Mouse (Mus musculus) erythroblast, embryonic 14.5 days (primary cell): ENCODE results near the gene Dnajc1. TPM values are rescaled to one million over a fixed set of nuclear protein-coding genes. Genes with fewer than 3 reads are reported as not detected.

Experiments used
- H3K27me3 ChIP-seq: 2 replicates; pipeline ENCODE4 v1.6.1; 2012; ENCODE audit warnings: inconsistent platforms; ENCODE audit not compliant: control insufficient read depth
- H3K36me3 ChIP-seq: 2 replicates; pipeline ENCODE4 v1.6.1; 2012; ENCODE audit warnings: mild to moderate bottlenecking, inconsistent platforms; ENCODE audit not compliant: control insufficient read depth
- H3K4me1 ChIP-seq: 2 replicates; pipeline ENCODE4 v1.6.1; 2012; ENCODE audit warnings: inconsistent platforms; ENCODE audit not compliant: control insufficient read depth
- H3K4me3 ChIP-seq: replicated peaks from 2 replicates; pipeline ENCODE3; 2012; ENCODE audit warnings: moderate library complexity, mild to moderate bottlenecking, inconsistent platforms
- H3K9me3 ChIP-seq: 2 replicates; pipeline ENCODE4 v1.6.1; 2012; ENCODE audit warnings: low read length, inconsistent platforms, mixed read lengths; ENCODE audit not compliant: control insufficient read depth
- GATA1 ChIP-seq: IDR thresholded peaks from 2 replicates; pipeline ENCODE4 v1.6.1; 2012; ENCODE audit warnings: low read length, inconsistent platforms, mixed read lengths
- TAL1 ChIP-seq: IDR thresholded peaks from 3 replicates; pipeline ENCODE4 v1.6.1; 2012; ENCODE audit warnings: low read length, inconsistent platforms, mixed read lengths
- polyA plus RNA-seq: library from polyadenylated mRNA; stranded (reverse); fragments of >175 nt; gene quantifications from 2 replicates; pipeline ENCODE4 v1.2.3, GENCODE M21; 2012

The Dnajc1 gene
- polyA plus RNA-seq, 1 experiment, result 0.96 TPM

- TF ChIP-seq GATA1, result no peak
- TF ChIP-seq TAL1, result no peak
- no peaks in the 10 kb centered on the region for H3K9me3 ChIP-seq
- H3K36me3 ChIP-seq, result no peaks in the 10 kb centered on the region
- no peaks in the 10 kb centered on the region for H3K4me1 ChIP-seq
- no peaks in the 10 kb centered on the region for H3K27me3 ChIP-seq
- H3K4me3 ChIP-seq, result no peak overlapping the region
Measured at GRCm38 (mm10) chr2:18372400-18373182, 20.0 kb downstream of the Dnajc1 start.

- H3K36me3 ChIP-seq, result no peaks in the 10 kb centered on the region; the same call in 1 of the 2 replicates
- H3K9me3 ChIP-seq, result peaks cover 2% of the 10 kb centered on the region; the same call in 1 of the 2 replicates
- no peaks in the 10 kb centered on the region for H3K4me1 ChIP-seq
- H3K27me3 ChIP-seq, result no peaks in the 10 kb centered on the region
- TF ChIP-seq GATA1 (no peak), TAL1 (no peak)
- H3K4me3 ChIP-seq, result no peak overlapping the region
Measured at GRCm38 (mm10) chr2:18370794-18371498, 21.7 kb downstream of the Dnajc1 start.

GRCm38 (mm10) chr2:18364402-18364801, 28.2 kb downstream of the Dnajc1 start:
- TF ChIP-seq TAL1 (no peak), GATA1 (no peak)
- peaks cover 5% of the 10 kb centered on the region; the same call in 1 of the 2 replicates for H3K9me3 ChIP-seq
- H3K4me1 ChIP-seq, result no peaks in the 10 kb centered on the region
- no peak overlapping the region for H3K4me3 ChIP-seq
- no peaks in the 10 kb centered on the region for H3K27me3 ChIP-seq
- H3K36me3 ChIP-seq, result no peaks in the 10 kb centered on the region; the same call in 1 of the 2 replicates

- Histone ChIP-seq H3K36me3 (no peaks in the 10 kb centered on the region), H3K4me3 (no peak overlapping the region), H3K4me1 (no peaks in the 10 kb centered on the region), H3K27me3 (no peaks in the 10 kb centered on the region), H3K9me3 (peaks cover 7% of the 10 kb centered on the region)
- TF ChIP-seq TAL1, result no peak
- TF ChIP-seq GATA1, result no peak
Measured at GRCm38 (mm10) chr2:18355293-18355692, 37.3 kb downstream of the Dnajc1 start.

- no peaks in the 10 kb centered on the region for H3K4me1 ChIP-seq
Measured at GRCm38 (mm10) chr2:18352620-18353019, 40.0 kb downstream of the Dnajc1 start.

GRCm38 (mm10) chr2:18343464-18343863, 49.2 kb downstream of the Dnajc1 start:
- Histone ChIP-seq H3K4me1 (no peaks in the 10 kb centered on the region), H3K36me3 (no peaks in the 10 kb centered on the region; the same call in 1 of the 2 replicates), H3K4me3 (no peak overlapping the region), H3K9me3 (no peaks in the 10 kb centered on the region), H3K27me3 (no peaks in the 10 kb centered on the region)
- no peak for TF ChIP-seq GATA1
- TF ChIP-seq TAL1, result no peak

More at GRCm38 (mm10) chr2:18352620-18353019, 40.0 kb downstream of the Dnajc1 start:
- no peaks in the 10 kb centered on the region for H3K36me3 ChIP-seq
- H3K4me3 ChIP-seq, result no peak overlapping the region
- H3K27me3 ChIP-seq, result no peaks in the 10 kb centered on the region
- TF ChIP-seq TAL1 (no peak), GATA1 (no peak)
- H3K9me3 ChIP-seq, result peaks cover 7% of the 10 kb centered on the region

GRCm38 (mm10) chr2:18318671-18319070, 74.0 kb downstream of the Dnajc1 start:
- H3K4me3 ChIP-seq, result no peak overlapping the region
- H3K27me3 ChIP-seq, result no peaks in the 10 kb centered on the region
- peaks cover 14% of the 10 kb centered on the region for H3K9me3 ChIP-seq
- peaks cover 3% of the 10 kb centered on the region; the same call in 1 of the 2 replicates for H3K36me3 ChIP-seq
- H3K4me1 ChIP-seq, result no peaks in the 10 kb centered on the region
- TF ChIP-seq TAL1 (no peak), GATA1 (no peak)

GRCm38 (mm10) chr2:18317503-18318281, 74.9 kb downstream of the Dnajc1 start:
- TF ChIP-seq GATA1, result no peak
- no peak for TF ChIP-seq TAL1
- Histone ChIP-seq H3K36me3 (peaks cover 3% of the 10 kb centered on the region; the same call in 1 of the 2 replicates), H3K4me1 (no peaks in the 10 kb centered on the region), H3K27me3 (no peaks in the 10 kb centered on the region), H3K9me3 (peaks cover 14% of the 10 kb centered on the region), H3K4me3 (no peak overlapping the region)

GRCm38 (mm10) chr2:18316909-18317308, 75.7 kb downstream of the Dnajc1 start:
- Histone ChIP-seq H3K4me1 (no peaks in the 10 kb centered on the region), H3K27me3 (no peaks in the 10 kb centered on the region), H3K4me3 (no peak overlapping the region), H3K9me3 (peaks cover 11% of the 10 kb centered on the region), H3K36me3 (peaks cover 3% of the 10 kb centered on the region; the same call in 1 of the 2 replicates)
- TF ChIP-seq GATA1 (no peak), TAL1 (no peak)
